Mouse (Mus musculus) ES-E14 (cell line): ENCODE data around the gene Hmcn1. TPM values are rescaled to one million over a fixed set of nuclear protein-coding genes. Genes with fewer than 3 reads are reported as not detected.

ENCODE experiments used
- DNase-seq: peaks from one replicate; pipeline ENCODE4 v3.0.0-alpha.2; 2013; ENCODE audit warnings: low read depth, low spot score
- H3K27ac ChIP-seq: 2 replicates; pipeline ENCODE4 v1.5.1; 2012; ENCODE audit warnings: low read depth, mild to moderate bottlenecking, low read length, moderate library complexity, mixed read lengths; ENCODE audit not compliant: poor library complexity, insufficient read depth, severe bottlenecking
- H3K36me3 ChIP-seq: 2 replicates; pipeline ENCODE4 v1.6.1; 2012; ENCODE audit warnings: mild to moderate bottlenecking, low read length, moderate library complexity, mixed read lengths; ENCODE audit not compliant: control insufficient read depth, poor library complexity, insufficient read depth, severe bottlenecking
- H3K4me1 ChIP-seq, 2 experiments: fragments of 150-350 bp in 1 of 2; sonication (generic) in 1 of 2; 2 replicates each; pipeline ENCODE4 v1.6.1; 2012; ENCODE audit warnings: low read length in 2 of 2, mild to moderate bottlenecking in 1 of 2, mixed read lengths in 1 of 2; ENCODE audit not compliant: control insufficient read depth in 2 of 2, insufficient read depth in 2 of 2, poor library complexity in 1 of 2
- H3K4me3 ChIP-seq, 2 experiments: fragments of 150-350 bp in 1 of 2; sonication (generic) in 1 of 2; 2 replicates each; pipeline ENCODE4 v1.5.1; 2012; ENCODE audit warnings: low read length in 2 of 2, low read depth in 1 of 2, mild to moderate bottlenecking in 1 of 2, mixed read lengths in 1 of 2; ENCODE audit not compliant: insufficient read depth in 1 of 2, poor library complexity in 1 of 2, severe bottlenecking in 1 of 2
- H3K9ac ChIP-seq: 2 replicates; pipeline ENCODE4 v1.6.1; 2012; ENCODE audit warnings: low read depth, mild to moderate bottlenecking, low read length, mixed read lengths; ENCODE audit not compliant: poor library complexity, insufficient read depth, severe bottlenecking
- H3K9me3 ChIP-seq: fragments of 150-350 bp; sonication (generic); 2 replicates; pipeline ENCODE4 v1.6.1; 2012; ENCODE audit warnings: low read depth, mild to moderate bottlenecking, low read length; ENCODE audit not compliant: control insufficient read depth, insufficient read depth
- CHD2 ChIP-seq: IDR thresholded peaks from 2 replicates; pipeline ENCODE4 v1.6.1; 2014; ENCODE audit warnings: mild to moderate bottlenecking, low read depth, low read length, inconsistent platforms
- HCFC1 ChIP-seq: IDR thresholded peaks from 2 replicates; pipeline ENCODE4 v1.6.1; 2012; ENCODE audit warnings: low read length, inconsistent platforms, borderline replicate concordance; ENCODE audit not compliant: insufficient read depth
- MAFK ChIP-seq: IDR thresholded peaks from 2 replicates; pipeline ENCODE4 v1.6.1; 2014; ENCODE audit warnings: mild to moderate bottlenecking, low read depth, low read length, inconsistent platforms; ENCODE audit not compliant: insufficient read depth
- ZC3H11A ChIP-seq: IDR thresholded peaks from 2 replicates; pipeline ENCODE4 v1.6.1; 2012; ENCODE audit warnings: low read depth, mild to moderate bottlenecking, inconsistent platforms, low read length, borderline replicate concordance
- ZNF384 ChIP-seq: IDR thresholded peaks from 2 replicates; pipeline ENCODE4 v1.6.1; 2012; ENCODE audit warnings: low read depth, low read length, inconsistent platforms
- in situ Hi-C, 2 experiments: fragments of 600-800 bp; cut with MboI; formaldehyde crosslinking; loops; one replicate each; pipeline ENCODE4 v1.15.1; 2025; ENCODE audit warnings: low sequenced_read_pairs in 2 of 2, inconsistent platforms in 1 of 2; ENCODE audit not compliant: unreplicated experiment in 2 of 2
- total RNA-seq: library from RNA; depleted of rRNA; stranded (reverse); fragments of 300-350 nt; gene quantifications from 2 replicates; pipeline ENCODE4 v1.2.3, GENCODE M21; 2012

The Hmcn1 gene
- total RNA-seq, 1 experiment: 1.5 TPM

DNA sequence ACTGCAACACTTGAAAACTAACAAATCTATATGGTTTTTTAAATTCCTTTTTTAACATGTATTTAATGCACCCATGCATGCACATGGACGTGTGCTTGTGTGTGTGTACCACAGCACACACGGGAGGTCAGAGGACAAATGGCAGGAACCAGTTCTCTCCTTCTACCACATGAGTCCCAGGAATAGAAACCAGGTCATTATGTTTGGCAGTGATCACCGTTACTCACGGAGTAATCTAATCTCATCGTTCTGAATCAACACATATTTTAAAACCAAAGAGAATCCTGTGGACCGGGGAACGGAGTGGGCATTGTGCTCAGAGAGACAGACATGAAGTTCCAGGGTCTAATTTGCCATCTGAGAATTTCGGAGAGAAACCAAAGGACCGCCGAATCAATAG lies 38.3 kb upstream of the Hmcn1 start:
- no peak overlapping the region for H3K4me3 ChIP-seq
- no peaks in the 10 kb centered on the region for H3K9me3 ChIP-seq
- no peak overlapping the region for H3K9ac ChIP-seq
- TF ChIP-seq CHD2: no peak
- TF ChIP-seq HCFC1: no peak
- TF ChIP-seq ZNF384: no peak
- no peak for TF ChIP-seq ZC3H11A
- no peak for TF ChIP-seq MAFK
- no peak overlapping the region for H3K27ac ChIP-seq
- peaks cover 0 to under 1% of the 10 kb centered on the region in 2 experiments; a peak in 1 of 4 replicates for H3K4me1 ChIP-seq
- in situ Hi-C loops: no loop called here
- no peak for DNase-seq
- H3K36me3 ChIP-seq: no peaks in the 10 kb centered on the region

DNA sequence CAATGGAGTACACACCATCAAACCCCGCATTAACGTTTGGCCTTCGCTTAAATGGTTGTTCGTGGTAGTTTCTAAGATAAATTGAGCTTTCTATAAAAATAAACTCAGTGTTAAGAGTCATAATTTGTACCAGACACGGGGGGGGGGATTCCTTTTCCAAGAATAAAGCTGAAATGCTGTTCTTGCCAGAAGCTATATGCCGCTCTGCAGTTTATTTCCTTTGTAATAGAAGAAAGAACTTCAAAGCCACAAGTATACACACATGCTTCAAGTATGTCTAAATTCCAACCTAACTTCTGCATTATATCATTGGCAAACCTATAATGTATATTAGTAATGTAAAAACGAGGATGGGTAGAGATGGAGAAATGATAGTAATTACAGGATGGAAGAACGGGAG lies 37.9 kb upstream of the Hmcn1 start:
- H3K4me1 ChIP-seq: no peaks in the 10 kb centered on the region
- H3K9ac ChIP-seq: no peak overlapping the region
- no peaks in the 10 kb centered on the region for H3K36me3 ChIP-seq
- no peak overlapping the region for H3K27ac ChIP-seq
- no peak overlapping the region for H3K4me3 ChIP-seq
- DNase-seq: no peak
- in situ Hi-C loops: no loop called here
- TF ChIP-seq MAFK (no peak), ZNF384 (no peak)
- no peaks in the 10 kb centered on the region for H3K9me3 ChIP-seq

- Histone ChIP-seq H3K9me3 (no peaks in the 10 kb centered on the region), H3K36me3 (no peaks in the 10 kb centered on the region), H3K9ac (no peak overlapping the region), H3K4me3 (no peak overlapping the region; a peak in 1 of 4 replicates), H3K27ac (no peak overlapping the region), H3K4me1 (no peaks in the 10 kb centered on the region)
- no peak for DNase-seq
- in situ Hi-C loops: no loop called here
- no peak for TF ChIP-seq CHD2
- no peak for TF ChIP-seq HCFC1
- TF ChIP-seq MAFK: no peak
- no peak for TF ChIP-seq ZNF384
These were observed 32.0 kb upstream of the Hmcn1 start for GRCm38 (mm10) chr1:151025049-151025773.

GRCm38 (mm10) chr1:151019273-151019890 lies 26.1 kb upstream of the Hmcn1 start:
- Histone ChIP-seq H3K9me3 (no peaks in the 10 kb centered on the region), H3K9ac (no peak overlapping the region), H3K27ac (no peak overlapping the region), H3K36me3 (no peaks in the 10 kb centered on the region), H3K4me1 (no peaks in the 10 kb centered on the region), H3K4me3 (no peak overlapping the region)
- no peak for TF ChIP-seq MAFK
- TF ChIP-seq HCFC1: no peak
- no peak for TF ChIP-seq ZNF384
- TF ChIP-seq ZC3H11A: no peak
- TF ChIP-seq CHD2: no peak
- in situ Hi-C loops: no loop called here
- no peak for DNase-seq

DNA sequence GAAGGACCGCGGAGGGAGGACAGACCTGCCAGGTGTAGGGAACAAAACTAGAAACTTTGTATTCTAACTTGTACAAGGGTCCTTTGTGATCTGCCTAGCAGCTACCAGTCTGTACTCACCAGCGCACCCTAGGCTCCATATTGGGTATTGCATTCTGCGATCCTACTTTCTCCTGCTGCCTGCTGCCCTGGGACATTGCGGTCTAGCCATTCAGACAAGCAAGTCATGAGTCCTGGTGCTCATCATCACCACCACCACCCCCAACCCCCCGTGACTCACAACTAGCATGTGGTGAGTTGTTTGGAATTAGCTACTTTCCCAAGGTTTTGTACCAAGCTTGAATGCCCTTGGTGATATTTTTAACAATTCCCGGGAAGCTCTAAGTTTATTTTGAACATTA lies 17.8 kb upstream of the Hmcn1 start:
- no peaks in the 10 kb centered on the region for H3K9me3 ChIP-seq
- H3K27ac ChIP-seq: no peak overlapping the region
- no peaks in the 10 kb centered on the region for H3K36me3 ChIP-seq
- H3K4me1 ChIP-seq: no peaks in the 10 kb centered on the region
- TF ChIP-seq ZNF384 (no peak), ZC3H11A (no peak), MAFK (no peak), HCFC1 (no peak), CHD2 (no peak)
- no peak overlapping the region for H3K4me3 ChIP-seq
- peak; percentile 72 for DNase-seq
- in situ Hi-C loops: no loop called here
- H3K9ac ChIP-seq: no peak overlapping the region
